Mouse (Mus musculus) spleen, adult 12 weeks (tissue): ENCODE data around the gene Samt3.

ENCODE experiments used
- DNase-seq: peaks from one replicate; pipeline ENCODE4 v3.0.0; 2022; ENCODE audit warnings: low spot score

Gene Samt3

GRCm38 (mm10) chrX:86043899-86044298 is at the start of gene Samt3:
Samt3 (plus strand) TSS chrX:86044199.
- no peak for DNase-seq

- no peak for DNase-seq
These were observed 27.4 kb upstream of the Samt3 start for GRCm38 (mm10) chrX:86016591-86016990.

GRCm38 (mm10) chrX:86088672-86089071 is 44.7 kb downstream of the Samt3 start:
- no peak for DNase-seq
